Mouse (Mus musculus) embryo, embryonic 10 days (tissue): ENCODE results near the gene Acaa1b.

ENCODE experiments used
- DNase-seq: peaks from one replicate; pipeline ENCODE4 v3.0.0-alpha.2; 2015; ENCODE audit warnings: low spot score

Acaa1b gene

DNA sequence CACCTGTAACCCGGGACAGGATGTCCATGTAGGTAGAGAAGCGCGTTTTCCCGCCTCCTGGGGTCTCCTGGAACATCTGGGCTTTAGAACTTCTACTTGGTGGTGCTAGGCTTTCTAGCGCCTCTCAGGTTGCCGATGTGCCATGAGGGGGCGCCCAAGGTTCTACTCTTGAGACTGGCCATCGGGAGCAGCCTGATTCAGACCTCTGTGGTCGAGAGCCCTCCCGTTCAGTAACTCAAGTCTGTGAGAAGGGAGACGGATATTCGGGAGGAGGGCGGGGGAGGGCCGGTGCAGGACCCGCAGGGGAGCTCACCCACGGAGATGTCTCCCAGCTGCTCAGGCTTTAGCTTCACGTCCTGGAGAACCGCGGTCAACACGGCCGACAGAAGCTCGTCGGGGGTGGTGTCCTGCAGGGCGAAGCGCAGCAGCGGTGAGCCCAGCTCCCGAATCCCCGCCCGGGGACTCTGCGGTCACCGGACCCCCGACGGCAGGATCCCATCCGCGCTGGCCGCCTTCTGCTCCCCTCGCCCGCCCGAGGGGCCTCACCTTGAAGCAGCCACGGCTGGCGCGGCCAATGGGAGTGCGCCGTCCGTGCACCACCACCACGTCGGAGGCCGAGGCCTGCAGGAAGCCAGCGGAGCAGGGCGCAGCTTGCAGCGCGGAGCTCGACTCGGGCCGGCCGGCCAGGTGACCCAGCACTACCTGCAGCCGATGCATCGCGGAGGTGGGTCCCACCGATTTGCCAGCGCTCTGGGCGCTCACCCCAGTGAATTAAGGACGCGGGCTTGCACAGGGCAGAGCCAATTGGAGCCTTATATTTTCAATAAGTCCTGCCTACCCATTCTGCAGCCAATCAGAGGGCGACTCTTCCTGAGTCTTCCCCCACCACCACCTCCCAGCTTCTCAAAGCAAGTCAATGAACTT lies at the start of gene Acaa1b:
Gene Acaa1b (minus strand): TSS at position 816 of the 924 bp plus-strand sequence.
- peak; percentile 90 for DNase-seq

DNA sequence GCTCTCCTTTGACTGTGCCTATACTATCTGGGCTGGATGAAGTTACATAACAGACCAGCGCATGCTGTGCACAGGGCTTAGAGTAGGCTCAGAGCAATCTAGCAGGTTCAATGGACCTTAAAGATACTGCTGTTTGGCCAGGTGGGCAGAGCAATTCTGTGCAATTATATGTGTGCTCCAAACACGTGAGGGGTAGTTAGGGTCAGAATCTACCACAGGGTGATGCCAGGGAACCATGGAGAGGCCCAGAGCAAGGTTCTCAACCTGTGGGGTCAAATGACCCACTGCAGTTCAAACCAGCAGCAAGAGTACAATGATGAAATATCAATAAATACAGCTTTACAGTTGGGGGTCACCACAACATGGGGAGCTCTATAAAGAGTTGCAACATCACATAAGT lies 49.8 kb upstream of the Acaa1b start:
- no peak for DNase-seq

DNA sequence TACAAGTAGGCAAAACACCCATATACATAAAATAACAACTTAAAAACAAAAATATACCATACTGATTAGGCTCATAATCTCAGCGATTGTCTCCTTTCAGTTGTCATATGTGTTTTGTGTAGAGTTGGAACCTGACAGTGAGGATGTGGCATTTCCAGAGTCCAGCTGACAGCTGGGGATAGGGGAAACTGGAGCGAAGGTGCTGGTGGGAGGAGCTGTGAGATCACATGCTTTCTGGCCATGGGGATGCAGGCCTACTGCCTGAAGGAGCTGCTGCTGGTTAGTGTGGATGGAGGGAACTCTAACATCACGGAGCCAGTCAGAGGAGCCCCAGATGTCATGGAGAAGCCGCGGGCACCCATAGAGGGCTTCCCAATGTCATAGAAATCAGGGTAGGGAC lies 48.9 kb upstream of the Acaa1b start:
- DNase-seq = no peak

DNA sequence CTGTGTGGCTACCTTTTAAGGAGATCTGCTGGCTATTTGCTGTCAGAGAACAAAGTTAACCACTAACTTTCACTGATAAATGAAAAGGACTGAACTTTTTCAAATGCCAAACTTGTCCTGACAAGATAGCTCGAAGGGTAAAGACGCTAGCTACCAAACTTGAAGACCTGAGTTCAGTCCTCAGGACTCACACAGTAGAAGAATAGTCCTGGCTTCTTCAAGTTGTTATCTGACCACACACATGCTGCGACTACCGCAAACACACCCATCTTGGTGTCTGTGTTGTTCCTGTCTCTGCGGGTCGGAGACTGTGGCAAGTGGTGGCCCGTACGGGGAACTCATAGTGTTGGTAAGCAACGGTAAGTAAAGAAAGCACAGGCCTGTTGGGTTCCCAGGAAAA lies 46.7 kb upstream of the Acaa1b start:
- DNase-seq = no peak

DNA sequence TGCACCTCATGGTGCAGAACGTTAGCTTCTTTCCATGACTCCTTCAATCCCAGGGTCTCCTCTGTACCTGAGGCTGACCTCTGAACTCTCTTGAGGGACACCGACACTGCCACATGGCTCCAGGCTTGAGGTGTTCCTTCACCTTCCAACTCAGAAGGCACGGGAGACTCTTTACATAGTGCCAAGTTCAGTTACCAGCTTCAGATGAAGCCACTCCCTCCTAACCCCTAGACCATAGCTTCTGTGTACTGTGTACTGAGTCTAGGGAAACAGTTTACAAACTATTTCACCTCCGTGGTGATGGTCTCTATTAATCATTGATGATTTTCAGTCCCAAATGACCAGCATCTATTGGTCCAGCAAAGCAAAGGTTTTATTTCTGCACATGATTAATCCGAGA lies 44.8 kb upstream of the Acaa1b start:
- DNase-seq = no peak

DNA sequence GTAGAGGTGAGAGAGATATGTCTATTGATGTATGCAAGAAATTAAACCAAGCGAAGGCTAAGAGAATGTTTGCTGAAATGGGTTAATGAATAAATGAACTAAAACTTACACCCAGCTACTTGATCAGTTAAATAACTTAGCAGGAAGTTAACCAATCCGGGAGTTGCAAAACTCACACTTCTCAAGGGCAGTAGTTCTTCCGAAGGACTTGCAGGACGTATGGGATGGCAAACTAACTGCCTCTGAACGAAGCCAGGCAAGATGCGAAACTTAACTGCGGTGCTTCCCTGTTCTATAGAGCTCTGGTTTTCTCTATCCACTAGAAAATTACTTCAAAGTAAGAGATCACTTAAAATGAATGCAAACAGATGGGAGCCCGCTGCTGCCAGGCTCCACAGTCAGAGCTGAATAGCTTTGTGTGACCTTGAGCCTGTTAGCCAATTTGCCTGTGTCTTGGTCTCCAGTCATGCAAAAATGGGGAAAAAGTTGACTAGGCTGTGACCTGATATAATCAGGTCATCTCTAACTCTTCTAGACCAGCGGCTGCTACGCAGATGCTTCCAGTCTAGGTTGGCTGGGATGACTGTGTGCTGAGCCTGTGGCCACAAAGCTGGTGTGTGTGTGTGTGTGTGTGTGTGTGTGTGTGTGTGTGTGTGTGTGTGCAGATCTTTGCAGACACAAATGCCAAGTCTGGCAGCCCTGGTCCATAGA lies 42.4 kb upstream of the Acaa1b start:
- no peak for DNase-seq

DNA sequence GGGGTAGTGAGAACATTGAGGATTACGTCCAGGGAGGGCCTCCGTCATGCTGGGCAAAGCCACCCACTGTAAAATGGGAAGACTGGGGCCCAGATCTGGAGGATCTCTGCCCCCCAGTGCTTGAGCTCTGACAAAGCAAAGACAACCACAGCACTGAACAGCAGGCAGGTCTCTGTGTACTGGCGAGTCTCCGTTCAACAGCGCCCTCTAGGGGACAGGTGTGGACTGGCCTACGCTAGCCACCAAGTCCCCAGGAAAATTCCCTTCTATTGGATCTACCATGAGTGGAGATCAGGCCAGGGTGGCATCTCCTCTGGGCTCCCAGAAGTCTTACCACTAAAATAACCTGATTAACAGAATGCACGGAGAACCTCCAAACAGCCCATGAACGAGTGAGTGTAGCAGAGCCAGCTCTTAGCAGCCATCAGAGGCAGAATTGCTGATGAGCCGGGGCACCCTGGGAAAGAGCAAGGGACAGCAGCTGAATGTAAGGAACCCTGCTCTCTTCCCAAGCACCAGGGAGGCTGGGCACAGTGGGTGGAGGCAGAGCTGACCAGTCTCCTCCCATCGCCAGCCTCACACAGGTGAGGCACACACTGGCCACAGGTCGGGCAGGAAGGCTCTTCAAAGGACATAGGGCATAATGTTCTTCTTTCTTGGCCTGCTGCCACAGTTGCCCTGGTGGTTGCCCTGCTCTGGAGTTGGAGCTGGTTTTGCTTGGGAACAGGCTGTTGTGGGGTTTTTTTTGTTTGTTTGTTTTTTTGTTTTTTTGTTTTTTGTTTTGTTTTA lies 35.5 kb upstream of the Acaa1b start:
- DNase-seq = peak; percentile 72

DNA sequence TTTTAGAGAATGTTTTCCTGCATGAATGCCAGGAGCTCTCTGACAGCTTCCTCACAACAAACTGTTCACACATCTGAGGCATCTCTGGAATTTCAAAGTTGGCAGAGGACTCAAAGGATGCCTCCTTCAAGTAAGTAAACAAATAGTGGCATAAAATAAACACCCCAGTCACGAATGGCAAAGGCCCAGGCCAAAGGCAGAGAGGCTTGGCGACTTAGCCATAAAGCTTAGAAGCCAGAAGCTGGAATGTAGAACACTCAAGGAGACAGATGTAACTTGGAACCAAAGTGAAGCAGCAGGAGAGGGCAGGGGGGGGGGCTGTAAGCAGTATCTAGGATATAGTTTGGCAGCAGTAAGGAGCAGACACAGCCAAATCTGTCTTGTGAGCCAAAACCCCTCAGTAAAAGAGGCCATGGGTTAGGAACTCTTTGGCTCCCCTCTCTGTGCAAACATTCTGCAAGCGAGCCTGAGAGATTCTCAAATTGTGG lies 24.4 kb upstream of the Acaa1b start:
- no peak for DNase-seq

DNA sequence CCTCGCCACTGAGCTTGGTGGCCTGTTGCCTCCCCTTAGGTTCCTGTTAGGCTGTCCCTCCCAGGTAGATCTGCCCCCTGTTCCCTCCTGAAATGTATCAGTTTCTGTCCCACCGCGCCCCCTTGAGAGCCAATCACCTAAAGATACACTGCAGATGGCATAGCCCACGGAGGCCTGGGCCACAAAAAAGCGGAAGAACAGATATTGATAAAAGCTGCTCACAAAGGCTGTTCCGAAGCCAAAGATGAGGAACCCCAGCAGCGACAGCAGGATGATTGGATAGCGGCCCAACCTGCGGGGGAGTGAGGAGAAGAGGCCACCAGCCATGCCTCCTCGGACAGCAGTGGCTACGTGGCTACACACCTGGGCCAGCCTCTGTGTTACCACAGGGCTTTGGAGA lies 22.4 kb upstream of the Acaa1b start:
- no peak for DNase-seq

DNA sequence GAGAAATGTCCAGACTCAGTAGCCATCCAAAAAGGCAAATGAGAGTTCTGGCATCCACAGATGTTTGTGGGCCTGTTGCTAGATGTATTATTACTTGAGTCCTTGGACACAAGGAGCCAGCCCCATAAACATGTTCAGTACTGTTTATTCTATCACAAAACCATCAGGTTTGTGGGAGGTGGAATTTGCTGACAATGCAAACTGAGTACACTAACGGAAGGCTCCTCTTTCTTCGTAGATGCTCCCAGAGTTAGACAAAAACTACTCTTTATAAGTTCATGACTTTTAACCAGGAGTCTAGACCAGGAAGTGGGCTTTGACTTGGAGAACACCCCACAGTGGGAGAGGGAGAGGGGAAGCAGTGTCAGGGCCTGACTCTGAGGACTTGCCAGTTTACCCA lies 10.7 kb upstream of the Acaa1b start:
- no peak for DNase-seq

DNA sequence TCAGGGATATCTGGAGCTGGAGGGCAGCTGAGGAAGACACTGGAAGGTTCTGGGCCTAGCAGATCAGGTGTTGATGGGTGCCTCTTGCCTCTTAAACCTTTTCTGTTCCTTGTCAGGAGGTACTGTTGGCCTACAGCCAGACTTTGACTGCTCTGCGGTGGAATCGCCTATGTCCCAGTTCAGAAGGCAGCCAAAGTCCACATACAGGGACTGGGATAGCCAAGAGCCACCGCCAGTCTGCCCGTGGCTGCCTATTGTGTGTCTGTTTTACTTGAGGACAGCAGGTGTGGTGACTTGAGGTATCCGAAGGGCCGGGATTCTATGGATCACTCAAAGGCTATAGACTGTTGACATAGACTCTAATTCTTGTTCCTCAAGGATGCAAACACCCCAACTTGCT lies 8.7 kb upstream of the Acaa1b start:
- no peak for DNase-seq

DNA sequence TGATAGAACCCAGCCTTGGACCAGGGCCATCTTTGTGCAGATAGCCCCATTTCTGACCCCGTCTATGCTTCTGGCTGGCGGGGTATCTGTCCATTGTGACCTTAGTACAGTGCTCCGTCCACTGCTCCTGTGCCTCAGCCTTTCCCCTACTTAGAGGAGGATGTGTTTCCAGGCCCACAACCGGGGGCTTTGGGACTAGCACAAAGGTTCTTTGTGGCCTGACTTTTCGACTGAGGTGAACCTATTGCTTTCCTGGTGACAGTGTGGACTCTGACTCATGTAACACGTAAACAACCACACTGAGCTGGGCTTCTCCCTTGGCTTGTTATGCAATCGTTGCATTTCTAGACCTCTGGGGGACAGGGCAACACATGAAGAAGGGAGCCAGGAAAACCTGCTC lies 7.8 kb upstream of the Acaa1b start:
- DNase-seq = no peak

DNA sequence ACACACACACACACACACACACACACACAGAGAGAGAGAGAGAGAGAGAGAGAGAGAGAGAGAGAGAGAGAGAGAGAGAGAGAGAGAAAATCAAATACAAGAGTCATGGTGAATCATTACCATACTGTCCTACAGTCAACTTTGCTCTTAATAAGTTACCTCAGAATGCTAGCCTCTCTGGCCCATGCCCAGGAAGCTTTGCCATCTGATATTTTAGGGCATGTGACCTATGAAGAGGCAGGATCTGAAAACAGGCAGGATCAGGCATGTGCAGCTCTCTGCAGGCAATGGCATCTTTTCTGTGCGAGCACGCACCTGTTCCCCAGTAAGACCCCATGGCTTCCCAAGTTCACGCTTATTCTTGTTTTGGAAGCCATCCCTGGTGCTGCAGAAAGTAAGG lies 3.8 kb upstream of the Acaa1b start:
- no peak for DNase-seq

DNA sequence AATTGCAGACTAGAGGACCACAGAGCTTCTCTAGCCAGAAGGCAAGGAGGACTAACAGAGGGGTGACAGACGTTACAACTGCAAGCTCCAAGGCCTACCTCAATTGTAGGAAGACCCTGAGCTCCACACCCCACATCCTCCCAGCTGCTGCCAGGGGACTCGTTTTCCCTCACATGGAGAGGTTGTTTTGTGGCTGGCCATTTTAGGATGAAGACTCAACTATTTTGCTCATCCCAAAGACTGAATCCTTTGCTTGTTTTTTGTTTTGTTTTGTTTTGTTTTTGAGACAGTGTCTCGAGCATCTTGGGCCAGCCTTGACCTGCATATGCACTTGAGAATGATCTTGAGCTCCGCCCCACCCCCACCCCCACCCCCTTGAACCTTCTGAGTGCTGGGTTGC lies 2.0 kb upstream of the Acaa1b start, which contains the start of gene Gm47289:
Gene Gm47289 (plus strand): TSS at position 301 of the 400 bp plus-strand sequence.
- no peak for DNase-seq

DNA sequence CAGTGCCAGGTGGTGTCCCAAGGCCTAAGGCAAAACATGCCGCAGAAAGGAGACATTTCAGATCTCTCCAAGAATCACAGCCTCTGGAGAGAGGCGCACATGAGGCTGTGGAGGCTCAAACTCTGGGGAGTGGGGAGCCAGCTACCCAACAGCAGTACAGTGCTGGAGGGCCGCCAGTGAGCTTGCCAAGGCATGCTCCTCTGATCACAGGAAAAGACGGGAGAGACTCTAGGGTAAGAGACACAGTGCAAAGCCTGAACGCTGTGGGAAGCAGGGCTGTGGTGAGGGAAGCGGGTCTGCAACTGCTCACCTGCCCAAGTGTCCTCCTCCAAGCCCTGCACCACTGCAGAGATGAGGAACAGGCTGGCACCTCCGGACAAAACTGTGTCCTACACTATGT lies 1.1 kb downstream of the Acaa1b start:
- no peak for DNase-seq

DNA sequence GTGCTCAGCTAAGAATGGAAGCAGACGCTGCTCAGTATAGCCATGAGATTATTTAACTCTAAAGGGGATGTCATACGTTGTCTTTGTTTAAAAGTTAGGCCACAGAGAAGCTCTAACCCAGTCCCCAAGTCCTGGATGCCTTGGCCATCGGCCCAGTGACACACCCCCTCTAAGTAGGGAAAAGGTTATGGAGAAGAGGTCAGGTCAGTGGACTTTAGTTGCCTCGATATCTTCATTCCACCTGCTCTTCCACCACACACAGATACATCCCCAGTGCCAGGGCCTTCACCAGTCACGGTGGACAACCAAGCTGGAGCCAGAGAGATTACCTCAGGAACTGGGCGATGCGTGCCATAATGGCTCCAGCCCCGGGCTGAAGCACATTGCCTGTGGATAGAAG lies 1.5 kb downstream of the Acaa1b start:
- no peak for DNase-seq

DNA sequence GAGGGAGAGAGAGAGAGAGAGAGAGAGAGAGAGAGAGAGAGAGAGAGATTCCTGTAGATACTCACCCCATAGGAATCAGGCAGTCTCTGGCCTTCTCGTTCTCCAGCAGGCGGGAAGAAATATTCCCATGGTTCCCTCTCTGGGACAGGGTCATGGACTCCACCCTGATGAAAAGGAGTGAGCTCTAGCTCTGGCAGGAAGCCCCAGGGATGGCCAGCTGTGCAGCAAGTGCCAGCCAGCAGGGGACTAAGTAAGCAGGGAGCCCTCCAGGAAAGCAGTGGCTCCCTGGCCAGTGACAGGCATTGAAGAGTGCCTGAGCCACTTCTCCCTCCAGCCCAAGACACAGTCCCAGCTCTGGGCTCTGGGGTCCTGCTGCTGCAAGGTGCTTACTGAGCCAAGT lies 5.1 kb downstream of the Acaa1b start:
- no peak for DNase-seq

DNA sequence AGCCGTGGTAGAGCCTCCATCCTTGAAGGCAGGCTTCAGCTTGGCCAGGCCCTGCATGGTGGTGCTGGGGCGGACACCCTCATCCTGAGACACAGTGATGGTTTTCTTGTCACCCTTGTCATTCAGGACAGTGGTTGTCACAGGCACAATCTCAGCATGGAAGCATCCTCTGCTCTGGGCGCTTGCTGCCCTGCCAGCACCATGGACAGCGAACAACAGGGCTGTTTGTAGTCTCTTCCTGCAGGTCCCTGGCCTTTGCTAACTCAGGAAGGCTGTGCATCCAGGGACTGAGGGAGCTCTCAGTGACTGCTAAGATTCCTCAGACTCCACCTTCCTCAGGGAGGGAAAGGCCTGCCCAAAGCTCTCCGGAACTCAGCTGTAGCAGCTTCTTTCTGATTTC lies 7.3 kb downstream of the Acaa1b start:
- peak; percentile 85 for DNase-seq

DNA sequence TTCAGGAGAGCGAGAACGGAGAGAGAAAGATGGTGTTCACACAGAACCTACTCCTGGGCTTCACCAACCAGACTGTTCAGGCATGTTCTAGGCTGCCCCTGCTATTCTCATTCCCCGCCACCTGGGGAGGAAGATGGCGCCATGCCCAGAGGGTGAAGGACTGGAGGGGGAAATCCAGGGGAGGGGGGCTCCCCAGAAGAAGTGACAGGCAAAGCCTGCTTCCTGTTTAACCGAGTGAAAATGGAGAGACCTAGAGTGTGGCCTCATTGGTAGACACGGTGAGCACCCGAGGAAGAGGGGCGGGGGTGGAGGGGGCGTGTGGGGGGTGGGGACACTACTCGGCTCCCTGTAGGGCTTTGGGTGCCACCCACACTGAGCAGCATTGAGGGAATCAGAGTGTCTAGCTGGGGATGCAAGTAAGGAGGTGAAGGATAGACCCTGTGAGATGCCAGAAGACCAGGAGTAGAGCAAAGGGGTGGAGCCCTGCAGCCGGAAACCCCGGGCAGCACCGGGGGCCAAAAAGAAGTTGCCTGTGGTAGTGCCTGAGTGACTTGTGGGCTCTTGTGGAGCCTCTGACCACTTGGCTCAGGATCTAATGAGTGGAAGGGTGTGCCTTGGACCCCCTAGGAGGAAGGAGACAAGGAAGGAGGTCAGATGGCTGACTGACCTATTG lies 10.7 kb downstream of the Acaa1b start:
- no peak for DNase-seq

DNA sequence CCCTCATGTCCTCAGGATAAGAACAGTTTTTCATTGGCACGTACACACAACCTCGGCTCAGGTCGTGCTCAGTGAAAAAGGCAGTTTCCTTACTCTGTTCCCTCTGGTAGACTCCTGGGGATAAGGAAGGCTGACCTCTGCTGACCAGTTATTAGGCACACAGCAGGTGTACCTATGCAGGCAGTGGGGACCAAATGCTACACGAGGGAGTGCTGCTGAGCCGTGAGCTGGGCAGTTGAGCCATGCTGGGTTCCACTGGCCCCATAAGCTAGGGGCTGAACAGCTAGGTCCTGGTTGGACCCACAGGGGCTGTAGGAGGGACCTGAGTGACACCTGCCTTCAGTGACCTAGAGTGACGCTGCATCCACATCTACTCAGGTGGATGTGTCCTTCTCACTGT lies 11.3 kb downstream of the Acaa1b start:
- DNase-seq = no peak

DNA sequence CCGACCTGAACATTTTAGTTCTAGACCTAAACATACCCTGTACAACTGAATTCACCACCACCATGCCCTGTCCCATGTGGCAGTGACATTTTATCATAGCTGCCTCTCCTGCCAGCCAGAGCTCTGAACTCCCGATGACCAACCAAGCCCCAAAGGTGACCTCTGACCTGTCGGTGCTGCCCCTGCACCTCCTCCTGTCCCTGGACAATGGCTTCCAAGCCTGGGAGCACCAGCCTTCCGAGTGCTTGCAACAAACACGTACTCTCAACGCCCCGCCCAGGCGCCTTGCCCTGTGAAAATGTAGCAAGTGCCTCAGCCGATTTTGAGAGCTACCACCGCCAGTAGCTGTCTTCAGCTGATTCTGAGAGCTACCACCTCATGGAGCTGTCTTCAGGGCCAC lies 11.8 kb downstream of the Acaa1b start:
- DNase-seq = no peak

DNA sequence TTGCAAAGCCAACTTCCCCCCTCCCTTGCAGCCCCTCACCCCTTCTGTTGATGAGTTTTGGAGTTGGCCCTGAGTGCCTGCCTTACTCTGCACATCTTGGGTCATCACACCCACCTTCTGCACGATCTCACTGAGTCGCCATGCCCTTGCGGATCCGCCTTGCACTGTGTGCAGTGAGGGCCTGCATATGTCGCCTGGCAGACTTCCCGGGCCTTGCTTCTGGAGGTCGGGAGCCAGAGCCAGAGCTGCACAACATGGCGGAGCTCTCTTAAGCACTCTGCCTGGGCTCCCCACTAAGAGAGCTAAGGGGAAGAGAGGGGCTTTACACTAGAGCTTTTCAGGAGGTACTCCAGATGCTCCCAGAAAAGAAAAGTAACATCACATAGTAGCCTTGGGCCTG lies 12.2 kb downstream of the Acaa1b start:
- DNase-seq = no peak
